Mouse (Mus musculus) thymus, postnatal 36 days (tissue): ENCODE data around the gene Rhov.

ENCODE experiments used
- DNase-seq, 2 experiments: peaks; one replicate each; pipeline ENCODE4 v3.0.0; 2022; ENCODE audit warnings: mixed read lengths in 2 of 2

Rhov gene

GRCm38 (mm10) chr2:119289014-119289416 lies 17.9 kb upstream of the Rhov start:
- peak in 1 of 2 experiments; percentile 32 for DNase-seq

- peak; percentile 95 to 96 for DNase-seq
Observed at GRCm38 (mm10) chr2:119288270-119288882, 17.3 kb upstream of the Rhov start, which contains the start of gene Vps18. Gene Vps18 (plus strand): TSS chr2:119288740.

GRCm38 (mm10) chr2:119287372-119287771 lies 16.3 kb upstream of the Rhov start:
- DNase-seq, result no peak

GRCm38 (mm10) chr2:119281899-119282565 lies 11.0 kb upstream of the Rhov start:
- DNase-seq, result no peak

GRCm38 (mm10) chr2:119277810-119278209 lies 6.7 kb upstream of the Rhov start:
- DNase-seq, result no peak

GRCm38 (mm10) chr2:119276926-119277325 lies 5.9 kb upstream of the Rhov start:
- DNase-seq, result no peak

- no peak for DNase-seq
Observed at GRCm38 (mm10) chr2:119274126-119274525, 3.1 kb upstream of the Rhov start.

- DNase-seq, result no peak
Observed at GRCm38 (mm10) chr2:119270286-119270642, 808 bp downstream of the Rhov start.

GRCm38 (mm10) chr2:119263813-119264212 lies 7.3 kb downstream of the Rhov start:
- DNase-seq, result no peak

- no peak for DNase-seq
Observed at GRCm38 (mm10) chr2:119262978-119263377, 8.1 kb downstream of the Rhov start.

GRCm38 (mm10) chr2:119261326-119261725 lies 9.7 kb downstream of the Rhov start:
- DNase-seq, result no peak

- DNase-seq, result no peak
Observed at GRCm38 (mm10) chr2:119260518-119260917, 10.6 kb downstream of the Rhov start.

- no peak for DNase-seq
Observed at GRCm38 (mm10) chr2:119254976-119255375, 16.1 kb downstream of the Rhov start.

GRCm38 (mm10) chr2:119250826-119251478 lies 20.1 kb downstream of the Rhov start:
- peak; percentile 83 to 88 for DNase-seq

- no peak for DNase-seq
Observed at GRCm38 (mm10) chr2:119250377-119250776, 20.7 kb downstream of the Rhov start.

GRCm38 (mm10) chr2:119249592-119250061 lies 21.4 kb downstream of the Rhov start:
- no peak for DNase-seq

GRCm38 (mm10) chr2:119247904-119248303 lies 23.2 kb downstream of the Rhov start:
- no peak for DNase-seq

- DNase-seq, result no peak
Observed at GRCm38 (mm10) chr2:119245246-119245645, 25.8 kb downstream of the Rhov start.

- DNase-seq, result no peak
Observed at GRCm38 (mm10) chr2:119242548-119242947, 28.5 kb downstream of the Rhov start.

GRCm38 (mm10) chr2:119240819-119241186 lies 30.3 kb downstream of the Rhov start:
- no peak for DNase-seq

GRCm38 (mm10) chr2:119240075-119240818 lies 30.8 kb downstream of the Rhov start:
- DNase-seq, result no peak

- DNase-seq, result no peak
Observed at GRCm38 (mm10) chr2:119238671-119239070, 32.4 kb downstream of the Rhov start.

GRCm38 (mm10) chr2:119237871-119238220 lies 33.2 kb downstream of the Rhov start:
- no peak for DNase-seq
